8 mouse cellular contexts compared by ENCODE assay signal in genomic region chr11:45979946-45980892, GRCm38 (mm10). TPM values are rescaled to one million over a fixed set of nuclear protein-coding genes. Genes with fewer than 3 reads are reported as not detected.
A peak's percentile ranks its signal among the peaks of the same experiment; 100 is the strongest.
DNase-seq lines count a peak whose midpoint lies in the region; ATAC-seq lines count a peak whose summit lies in the region.

Gene Sox30 (plus strand): TSS chr11:45980310.

- H3K27me3 ChIP-seq in forebrain, embryonic 12.5 days = peaks cover 12% of the 10 kb centered on the region; the same call in 1 of the 2 replicates
- H3K27me3 ChIP-seq in hindbrain, embryonic 11.5 days (ENCODE audit: control insufficient read depth, insufficient read depth, low read length) = peaks cover 4% of the 10 kb centered on the region; the same call in 1 of the 2 replicates

- H3K4me1 ChIP-seq in forebrain, embryonic 12.5 days = peaks cover 8% of the 10 kb centered on the region
- H3K4me1 ChIP-seq in hindbrain, embryonic 11.5 days (replicated peaks; ENCODE audit: control insufficient read depth, insufficient read depth, low read length) = no peaks in the 10 kb centered on the region

- ATAC-seq in forebrain, embryonic 12.5 days (ENCODE audit: low FRiP score) = peak; percentile 97
- ATAC-seq in hindbrain, embryonic 11.5 days (ENCODE audit: low FRiP score) = peak; percentile 98
- peak; percentile 73 for ATAC-seq in megakaryocyte progenitor cell, adult 5-6 weeks (replicated peaks; ENCODE audit: poor library complexity)

- H3K27ac ChIP-seq in forebrain, embryonic 12.5 days = peak within 1 kb of the TSS; percentile 76
- H3K27ac ChIP-seq in hindbrain, embryonic 11.5 days (ENCODE audit: low read depth, low read length) = peak within 1 kb of the TSS; percentile 62

- H3K36me3 ChIP-seq in forebrain, embryonic 12.5 days (replicated peaks) = no peaks in the 10 kb centered on the region
- H3K36me3 ChIP-seq in hindbrain, embryonic 11.5 days (ENCODE audit: control insufficient read depth, insufficient read depth, low read length) = no peaks in the 10 kb centered on the region

- peak; percentile 60 for DNase-seq in CD4-positive helper T cell, adult 2 months (ENCODE audit: low read depth, low spot score)
- peak; percentile 42 for DNase-seq in adrenal gland, adult 18-20 months (ENCODE audit: low spot score in 2 of 2)
- DNase-seq in hindbrain, embryonic 11.5 days (ENCODE audit: low spot score) = peak; percentile 82
- DNase-seq in left cerebral cortex, postnatal 25 days (ENCODE audit: low spot score in 2 of 2) = peak; percentile 27 to 34
- peak; percentile 55 for DNase-seq in right cerebral cortex, postnatal 25 days
- no peak for DNase-seq in c-Kit-positive CD71-positive TER-119-positive erythroid progenitor cells, embryonic 14.5 days (ENCODE audit: low spot score)

- peak within 1 kb of the TSS; percentile 77 for H3K4me2 ChIP-seq in forebrain, embryonic 12.5 days
- H3K4me2 ChIP-seq in hindbrain, embryonic 11.5 days (replicated peaks; ENCODE audit: low read depth, low read length) = peak within 1 kb of the TSS; percentile 76

- intact Hi-C loops in left cerebral cortex, postnatal 25 days (cut with DNase I) = no loop called here

- H3K9me3 ChIP-seq in forebrain, embryonic 12.5 days = peaks cover 3% of the 10 kb centered on the region; the same call in 1 of the 2 replicates
- H3K9me3 ChIP-seq in hindbrain, embryonic 11.5 days (ENCODE audit: control insufficient read depth, low read length) = no peaks in the 10 kb centered on the region

- peak within 1 kb of the TSS; percentile 67 for H3K4me3 ChIP-seq in forebrain, embryonic 12.5 days (replicated peaks)
- H3K4me3 ChIP-seq in hindbrain, embryonic 11.5 days (ENCODE audit: low read depth, low read length) = peak within 1 kb of the TSS; percentile 54

- WGBS in forebrain, embryonic 12.5 days = 17% methylated on average over 46 of the region's 115 CpGs
- 9% methylated on average over 70 of the region's 115 CpGs for WGBS in hindbrain, embryonic 11.5 days

- peak within 1 kb of the TSS; percentile 74 for H3K9ac ChIP-seq in forebrain, embryonic 12.5 days
- peak within 1 kb of the TSS; percentile 76 for H3K9ac ChIP-seq in hindbrain, embryonic 11.5 days (ENCODE audit: low read depth, low read length)

RNA-seq across cellular contexts. Expression of gene Sox30, which starts in this region (rescaled TPM):
- total RNA-seq in adrenal gland, adult 18-20 months (2021) = under 1 TPM in 1 of 2 experiments, not detected in 1; 0.13 TPM
- polyA plus RNA-seq in forebrain, embryonic 12.5 days (2016; fragmentation: Nextera tagmentation; extraction: Ambion mirVana) = 0.19 and 0.22 TPM in 2 replicates
- polyA plus RNA-seq in hindbrain, embryonic 11.5 days (2014; fragmentation: Nextera tagmentation; extraction: Ambion mirVana) = 0.15 and 0.25 TPM in 2 replicates
- under 1 TPM; 0.16 to 0.27 TPM for total RNA-seq in left cerebral cortex, postnatal 25 days (2021)
- not detected in 2 replicates for total RNA-seq in megakaryocyte progenitor cell, adult 5-6 weeks (2015)
- not detected in 2 replicates for total RNA-seq in megakaryocyte progenitor cell, adult 5-6 weeks (2017)

Comparison
In these comparisons a context has a peak if more than half of its experiments do, and no peak if none do; other contexts are left out.
1. Peak in DNase-seq in adrenal gland, adult 18-20 months; RNA of the gene not detected or under 1 TPM.
2. Peak in ATAC-seq, H3K4me3 ChIP-seq, H3K27ac ChIP-seq, H3K9ac ChIP-seq and H3K4me2 ChIP-seq in forebrain, embryonic 12.5 days; RNA of the gene not detected or under 1 TPM.
3. Peak in DNase-seq, ATAC-seq, H3K4me3 ChIP-seq, H3K27ac ChIP-seq, H3K9ac ChIP-seq and H3K4me2 ChIP-seq in hindbrain, embryonic 11.5 days; RNA of the gene not detected or under 1 TPM.
4. Peak in DNase-seq in left cerebral cortex, postnatal 25 days; RNA of the gene not detected or under 1 TPM.
5. Peak in ATAC-seq in megakaryocyte progenitor cell, adult 5-6 weeks; RNA of the gene not detected or under 1 TPM.